Mouse (Mus musculus): ENCODE results near the gene Nav2. TPM values are rescaled to one million over a fixed set of nuclear protein-coding genes. Genes with fewer than 3 reads are reported as not detected.

Nav2 gene
- polyA plus RNA-seq, 1 experiment: 21.9 TPM

- no peak overlapping the region for H3K4me2 ChIP-seq (ENCODE audit: low read depth)
- no peak overlapping the region for H3K4me3 ChIP-seq
- H3K36me3 ChIP-seq (ENCODE audit: control insufficient read depth, insufficient read depth): no peaks in the 10 kb centered on the region
- no peaks in the 10 kb centered on the region for H3K27me3 ChIP-seq (ENCODE audit: control insufficient read depth, insufficient read depth, insufficient read length)
- no peak overlapping the region for H3ac ChIP-seq (ENCODE audit: control insufficient read depth, insufficient read length)
- TF ChIP-seq SRF (IDR thresholded peaks at IDR 0.05; ENCODE audit: control insufficient read depth, insufficient read length, low read depth) (no peak), REST (IDR thresholded peaks at IDR 0.05; ENCODE audit: insufficient read depth, insufficient read length) (no peak), MYOG (IDR thresholded peaks at IDR 0.05; ENCODE audit: control insufficient read depth in 1 of 3, insufficient read depth in 1 of 3, insufficient read length in 2 of 3, low read depth in 2 of 3) (no peak), POLR2AphosphoS2 (IDR thresholded peaks at IDR 0.05; ENCODE audit: insufficient read length, low read depth) (no peak), TCF12 (IDR thresholded peaks at IDR 0.05; ENCODE audit: insufficient read depth, poor library complexity, severe bottlenecking) (no peak)
- no peaks in the 10 kb centered on the region for H3K79me2 ChIP-seq (ENCODE audit: control insufficient read depth, insufficient read depth)
Observed at GRCm38 (mm10) chr7:48925214-48925613, 16.7 kb downstream of the Nav2 start.

GRCm38 (mm10) chr7:48928364-48928763, 19.8 kb downstream of the Nav2 start:
- Histone ChIP-seq H3K4me3 (no peak overlapping the region), H3K4me2 (ENCODE audit: low read depth) (no peak overlapping the region), H3K27me3 (ENCODE audit: control insufficient read depth, insufficient read depth, insufficient read length) (no peaks in the 10 kb centered on the region), H3ac (ENCODE audit: control insufficient read depth, insufficient read length) (no peak overlapping the region), H3K36me3 (ENCODE audit: control insufficient read depth, insufficient read depth) (no peaks in the 10 kb centered on the region), H3K79me2 (ENCODE audit: control insufficient read depth, insufficient read depth) (no peaks in the 10 kb centered on the region)
- TF ChIP-seq CEBPB (IDR thresholded peaks at IDR 0.05; ENCODE audit: insufficient read depth, poor library complexity, severe bottlenecking): no peak
- TF ChIP-seq MYOG (IDR thresholded peaks at IDR 0.05; ENCODE audit: control insufficient read depth in 1 of 3, insufficient read depth in 1 of 3, insufficient read length in 2 of 3, low read depth in 2 of 3): no peak
- TF ChIP-seq SRF (IDR thresholded peaks at IDR 0.05; ENCODE audit: control insufficient read depth, insufficient read length, low read depth): no peak
- TF ChIP-seq TCF3 (IDR thresholded peaks at IDR 0.05; ENCODE audit: insufficient read length, low read depth): no peak
- TF ChIP-seq MYOD1 (IDR thresholded peaks at IDR 0.05; ENCODE audit: control insufficient read depth in 1 of 3, insufficient read length in 2 of 3, low read depth in 2 of 3): no peak
- TF ChIP-seq MAX (IDR thresholded peaks at IDR 0.05; ENCODE audit: low read depth): no peak
- no peak for TF ChIP-seq POLR2A (IDR thresholded peaks at IDR 0.05; ENCODE audit: insufficient read length, low read depth)
- TF ChIP-seq TCF12 (IDR thresholded peaks at IDR 0.05; ENCODE audit: insufficient read depth, poor library complexity, severe bottlenecking): no peak
- no peak for TF ChIP-seq REST (IDR thresholded peaks at IDR 0.05; ENCODE audit: insufficient read depth, insufficient read length)
- no peak for TF ChIP-seq USF1 (IDR thresholded peaks at IDR 0.05; ENCODE audit: low read depth)
- TF ChIP-seq POLR2AphosphoS2 (IDR thresholded peaks at IDR 0.05; ENCODE audit: insufficient read length, low read depth): no peak
- TF ChIP-seq E2F4 (IDR thresholded peaks at IDR 0.05; ENCODE audit: insufficient read depth): no peak

- H3K4me3 ChIP-seq: no peak overlapping the region
- H3K36me3 ChIP-seq (ENCODE audit: control insufficient read depth, insufficient read depth): no peaks in the 10 kb centered on the region
- no peak for TF ChIP-seq MYOD1 (IDR thresholded peaks at IDR 0.05; ENCODE audit: control insufficient read depth in 1 of 3, insufficient read length in 2 of 3, low read depth in 2 of 3)
- no peak for TF ChIP-seq USF1 (IDR thresholded peaks at IDR 0.05; ENCODE audit: low read depth)
- no peak overlapping the region for H3K4me2 ChIP-seq (ENCODE audit: low read depth)
- no peaks in the 10 kb centered on the region for H3K27me3 ChIP-seq (ENCODE audit: control insufficient read depth, insufficient read depth, insufficient read length)
- H3K79me2 ChIP-seq (ENCODE audit: control insufficient read depth, insufficient read depth): no peaks in the 10 kb centered on the region
- H3ac ChIP-seq (ENCODE audit: control insufficient read depth, insufficient read length): no peak overlapping the region
Observed at GRCm38 (mm10) chr7:48930399-48930798, 21.9 kb downstream of the Nav2 start.

- Histone ChIP-seq H3K36me3 (ENCODE audit: control insufficient read depth, insufficient read depth) (no peaks in the 10 kb centered on the region), H3K4me3 (no peak overlapping the region), H3ac (ENCODE audit: control insufficient read depth, insufficient read length) (no peak overlapping the region), H3K4me2 (ENCODE audit: low read depth) (no peak overlapping the region), H3K79me2 (ENCODE audit: control insufficient read depth, insufficient read depth) (no peaks in the 10 kb centered on the region), H3K27me3 (ENCODE audit: control insufficient read depth, insufficient read depth, insufficient read length) (no peaks in the 10 kb centered on the region)
- TF ChIP-seq REST (IDR thresholded peaks at IDR 0.05; ENCODE audit: insufficient read depth, insufficient read length) (no peak), MYOG (IDR thresholded peaks at IDR 0.05; ENCODE audit: control insufficient read depth in 1 of 3, insufficient read depth in 1 of 3, insufficient read length in 2 of 3, low read depth in 2 of 3) (no peak), CEBPB (IDR thresholded peaks at IDR 0.05; ENCODE audit: insufficient read depth, poor library complexity, severe bottlenecking) (no peak), POLR2A (IDR thresholded peaks at IDR 0.05; ENCODE audit: insufficient read length, low read depth) (no peak), MYOD1 (IDR thresholded peaks at IDR 0.05; ENCODE audit: control insufficient read depth in 1 of 3, insufficient read length in 2 of 3, low read depth in 2 of 3) (no peak), TCF12 (IDR thresholded peaks at IDR 0.05; ENCODE audit: insufficient read depth, poor library complexity, severe bottlenecking) (no peak), E2F4 (IDR thresholded peaks at IDR 0.05; ENCODE audit: insufficient read depth) (no peak), USF1 (IDR thresholded peaks at IDR 0.05; ENCODE audit: low read depth) (no peak), TCF3 (IDR thresholded peaks at IDR 0.05; ENCODE audit: insufficient read length, low read depth) (no peak), MAX (IDR thresholded peaks at IDR 0.05; ENCODE audit: low read depth) (no peak), SRF (IDR thresholded peaks at IDR 0.05; ENCODE audit: control insufficient read depth, insufficient read length, low read depth) (no peak), POLR2AphosphoS2 (IDR thresholded peaks at IDR 0.05; ENCODE audit: insufficient read length, low read depth) (no peak)
Observed at GRCm38 (mm10) chr7:48932138-48932537, 23.6 kb downstream of the Nav2 start.

- Histone ChIP-seq H3ac (ENCODE audit: control insufficient read depth, insufficient read length) (no peak overlapping the region), H3K36me3 (ENCODE audit: control insufficient read depth, insufficient read depth) (no peaks in the 10 kb centered on the region), H3K79me2 (ENCODE audit: control insufficient read depth, insufficient read depth) (no peaks in the 10 kb centered on the region), H3K4me3 (no peak overlapping the region), H3K27me3 (ENCODE audit: control insufficient read depth, insufficient read depth, insufficient read length) (no peaks in the 10 kb centered on the region), H3K4me2 (ENCODE audit: low read depth) (no peak overlapping the region)
- TF ChIP-seq USF1 (IDR thresholded peaks at IDR 0.05; ENCODE audit: low read depth) (no peak), SRF (IDR thresholded peaks at IDR 0.05; ENCODE audit: control insufficient read depth, insufficient read length, low read depth) (no peak), REST (IDR thresholded peaks at IDR 0.05; ENCODE audit: insufficient read depth, insufficient read length) (no peak), MAX (IDR thresholded peaks at IDR 0.05; ENCODE audit: low read depth) (no peak), MYOG (IDR thresholded peaks at IDR 0.05; ENCODE audit: control insufficient read depth in 1 of 3, insufficient read depth in 1 of 3, insufficient read length in 2 of 3, low read depth in 2 of 3) (no peak), E2F4 (IDR thresholded peaks at IDR 0.05; ENCODE audit: insufficient read depth) (no peak), CEBPB (IDR thresholded peaks at IDR 0.05; ENCODE audit: insufficient read depth, poor library complexity, severe bottlenecking) (no peak), TCF12 (IDR thresholded peaks at IDR 0.05; ENCODE audit: insufficient read depth, poor library complexity, severe bottlenecking) (no peak), POLR2AphosphoS2 (IDR thresholded peaks at IDR 0.05; ENCODE audit: insufficient read length, low read depth) (no peak), TCF3 (IDR thresholded peaks at IDR 0.05; ENCODE audit: insufficient read length, low read depth) (no peak), POLR2A (IDR thresholded peaks at IDR 0.05; ENCODE audit: insufficient read length, low read depth) (no peak), MYOD1 (IDR thresholded peaks at IDR 0.05; ENCODE audit: control insufficient read depth in 1 of 3, insufficient read length in 2 of 3, low read depth in 2 of 3) (no peak)
Observed at GRCm38 (mm10) chr7:48934816-48935215, 26.3 kb downstream of the Nav2 start.
